Mouse (Mus musculus): ENCODE data around the gene Tet2.

- no peak for TF ChIP-seq EP300 (IDR thresholded peaks at IDR 0.05; ENCODE audit: insufficient read depth, low read depth, low read length)
- TF ChIP-seq CTCF (IDR thresholded peaks at IDR 0.05; ENCODE audit: low read depth, low read length): no peak
- TF ChIP-seq POLR2A (IDR thresholded peaks at IDR 0.05; ENCODE audit: insufficient read depth, low read length): no peak
These were observed 3.9 kb downstream of the Tet2 start for GRCm38 (mm10) chr3:133541000-133541399.
